Mouse (Mus musculus) B cell, adult (primary cell): ENCODE measurements around the gene Tbca. TPM values are rescaled to one million over a fixed set of nuclear protein-coding genes. Genes with fewer than 3 reads are reported as not detected.

ENCODE experiments used
- total RNA-seq: library from RNA; stranded (reverse); gene quantifications from 4 replicates; pipeline ENCODE4 v1.2.4, GENCODE M21; 2023; ENCODE audit not compliant: inconsistent age

Gene Tbca
- total RNA-seq, result 91.3 to 101 TPM (median 97.4 TPM) in 4 replicates

DNA sequence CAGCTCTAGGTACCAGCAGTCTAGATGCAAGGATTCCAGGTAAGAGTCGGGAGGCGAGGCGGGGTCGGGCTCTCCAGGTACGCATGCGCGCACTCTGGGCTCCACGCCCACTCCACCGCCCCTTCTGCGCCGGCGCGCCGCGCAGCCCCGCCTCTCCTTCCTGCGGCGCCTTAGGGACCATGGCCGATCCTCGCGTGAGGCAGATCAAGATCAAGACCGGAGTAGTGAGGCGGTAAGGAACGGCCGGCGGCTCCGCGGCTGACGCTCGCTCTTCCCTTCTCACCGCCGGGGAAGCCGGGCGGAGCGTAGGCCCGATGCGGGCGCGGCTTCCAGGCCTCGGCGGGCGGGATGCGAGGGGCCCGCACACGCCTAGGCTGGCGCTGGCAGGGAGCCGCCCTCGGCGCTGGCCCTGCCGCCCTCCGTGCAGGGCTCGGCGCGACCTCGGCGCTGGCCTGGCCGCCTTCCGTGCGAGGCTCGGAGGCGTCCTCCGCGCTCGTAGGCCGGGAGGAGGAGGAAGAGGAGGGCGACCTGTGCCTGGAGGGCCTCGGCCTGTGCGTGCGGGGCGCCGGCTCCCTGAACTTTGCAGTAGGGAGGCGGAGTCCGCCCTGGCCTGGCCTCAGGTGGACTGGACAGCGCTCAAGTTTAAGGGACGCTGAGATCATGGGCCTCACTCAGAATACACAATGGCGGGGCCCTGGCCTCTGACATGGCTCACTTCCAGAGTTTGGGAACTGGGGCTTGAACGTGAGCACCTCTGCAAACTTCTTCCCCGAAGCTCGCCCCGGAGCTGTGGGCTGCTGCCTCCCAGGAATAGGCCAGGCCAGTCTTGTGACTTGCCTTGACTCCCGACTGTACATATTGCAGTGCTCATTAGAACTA, at the start of gene Tbca:
Tbca (plus strand) TSS at position 140 of the 879 bp plus-strand sequence.

GRCm38 (mm10) chr13:94875396-94875880, 86.7 kb downstream of the Tbca start, which contains the start of gene Otp:
Gene Otp (plus strand): TSS chr13:94875602.

Other genes with a start within 250 kb of the Tbca start
- not detected in 4 replicates for gene Otp, start 86.7 kb downstream of the Tbca start, total RNA-seq
- gene Wdr41, start 187.4 kb downstream of the Tbca start, total RNA-seq, result 9.3 to 11.2 TPM (median 10.5 TPM) in 4 replicates